Mouse (Mus musculus) embryonic facial prominence, embryonic 13.5 days (tissue): ENCODE measurements around the gene Hist1h2af. TPM values are rescaled to one million over a fixed set of nuclear protein-coding genes. Genes with fewer than 3 reads are reported as not detected.

ENCODE experiments used
- microRNA-seq: library from miRNA; unstranded; fragments of <30 nt; microRNA quantifications from one replicate; pipeline ENCODE4, GENCODE M21; 2016
- polyA plus RNA-seq: library from polyadenylated mRNA; unstranded; fragments of >200 nt; fragmentation: Nextera tagmentation; extraction: Ambion mirVana; gene quantifications from 2 replicates; pipeline ENCODE4 v1.2.1, GENCODE M21; 2015

Hist1h2af gene
- polyA plus RNA-seq, 1 experiment from 2014 or later = 6.6 TPM

Small RNA genes within 50 kb of the gene (microRNA-seq; reads per million reads assigned to microRNA genes)
- gene Gm44297 (not detected), gene Gm44359 (not detected), gene Gm44394 (not detected), gene n-TStga1 (0.55 reads per million)

Other genes starting within 250 kb of the Hist1h2af start
- 60.5 and 63.8 TPM in 2 replicates for gene Zfp322a, start 164.7 kb upstream of the Hist1h2af start, polyA plus RNA-seq
- 13.1 and 14.6 TPM in 2 replicates for gene Abt1, start 110.0 kb upstream of the Hist1h2af start, polyA plus RNA-seq
- gene Btn1a1, start 68.0 kb upstream of the Hist1h2af start, polyA plus RNA-seq = not detected in 2 replicates
- 1.5 and 1.7 TPM in 2 replicates for gene Btn2a2, start 45.0 kb upstream of the Hist1h2af start, polyA plus RNA-seq
- gene Hist1h4h, start 2.9 kb upstream of the Hist1h2af start, polyA plus RNA-seq = 7.3 and 7.9 TPM in 2 replicates
- gene Hist1h3g, start 1.5 kb downstream of the Hist1h2af start, polyA plus RNA-seq = 5.3 and 6.7 TPM in 2 replicates
- gene Hist1h2bh, start 9.5 kb downstream of the Hist1h2af start, polyA plus RNA-seq = 0.98 and 1.4 TPM in 2 replicates
- gene Hist1h3f, start 10.1 kb downstream of the Hist1h2af start, polyA plus RNA-seq = 1.2 and 1.3 TPM in 2 replicates
- 2.9 TPM in 1 of 2 replicates, not detected in the other for gene Hist1h4f, start 17.7 kb downstream of the Hist1h2af start, polyA plus RNA-seq
- gene Hist1h1d, start 19.4 kb downstream of the Hist1h2af start, polyA plus RNA-seq = 0.52 and 0.61 TPM in 2 replicates
- gene Hist1h3e, start 28.5 kb downstream of the Hist1h2af start, polyA plus RNA-seq = 5.8 and 8.7 TPM in 2 replicates
- 108 and 115 TPM in 2 replicates for gene Hist1h2ae, start 37.3 kb downstream of the Hist1h2af start, polyA plus RNA-seq
- 7.5 and 10.6 TPM in 2 replicates for gene Hist1h2bg, start 37.5 kb downstream of the Hist1h2af start, polyA plus RNA-seq
- 12.2 and 13.4 TPM in 2 replicates for gene Hist1h2bf, start 40.3 kb downstream of the Hist1h2af start, polyA plus RNA-seq
- 1.7 and 3.1 TPM in 2 replicates for gene Hist1h2ad, start 40.5 kb downstream of the Hist1h2af start, polyA plus RNA-seq
- gene Hist1h3d, start 41.9 kb downstream of the Hist1h2af start, polyA plus RNA-seq = 7.6 and 8.4 TPM in 2 replicates
- gene Hist1h4d, start 47.7 kb downstream of the Hist1h2af start, polyA plus RNA-seq = 141 and 160 TPM in 2 replicates
- gene Hist1h2be, start 87.2 kb downstream of the Hist1h2af start, polyA plus RNA-seq = 3.3 and 4.1 TPM in 2 replicates
- gene Hist1h1e, start 88.7 kb downstream of the Hist1h2af start, polyA plus RNA-seq = 24.8 and 26.3 TPM in 2 replicates
- gene Hist1h2ac, start 150.0 kb downstream of the Hist1h2af start, polyA plus RNA-seq = 1.2 and 1.4 TPM in 2 replicates
- gene Hist1h2bc, start 150.3 kb downstream of the Hist1h2af start, polyA plus RNA-seq = 37.5 and 39.3 TPM in 2 replicates
- gene Hist1h1t, start 161.9 kb downstream of the Hist1h2af start, polyA plus RNA-seq = not detected in 2 replicates
- gene Hist1h4c, start 164.5 kb downstream of the Hist1h2af start, polyA plus RNA-seq = 6.3 and 9.0 TPM in 2 replicates
- gene Hfe, start 176.9 kb downstream of the Hist1h2af start, polyA plus RNA-seq = 5.1 and 6.5 TPM in 2 replicates
- gene Hist1h1c, start 204.9 kb downstream of the Hist1h2af start, polyA plus RNA-seq = 25.0 and 28.9 TPM in 2 replicates
- gene Hist1h3c, start 211.7 kb downstream of the Hist1h2af start, polyA plus RNA-seq = 11.3 and 14.4 TPM in 2 replicates
- gene Hist1h2bb, start 212.8 kb downstream of the Hist1h2af start, polyA plus RNA-seq = 3.5 and 4.2 TPM in 2 replicates
- gene Hist1h2ab, start 217.2 kb downstream of the Hist1h2af start, polyA plus RNA-seq = 53.1 and 58.6 TPM in 2 replicates
- gene Hist1h3b, start 218.4 kb downstream of the Hist1h2af start, polyA plus RNA-seq = 15.6 and 18.1 TPM in 2 replicates
- gene Hist1h4b, start 223.1 kb downstream of the Hist1h2af start, polyA plus RNA-seq = 7.6 and 9.2 TPM in 2 replicates
- gene Hist1h4a, start 227.3 kb downstream of the Hist1h2af start, polyA plus RNA-seq = not detected in 2 replicates
- 5.8 and 8.6 TPM in 2 replicates for gene Hist1h3a, start 228.5 kb downstream of the Hist1h2af start, polyA plus RNA-seq
- gene Hist1h1a, start 229.8 kb downstream of the Hist1h2af start, polyA plus RNA-seq = 4.5 and 5.9 TPM in 2 replicates
- gene Trim38, start 236.0 kb downstream of the Hist1h2af start, polyA plus RNA-seq = not detected in 2 replicates